Mouse (Mus musculus) heart, embryonic 13.5 days (tissue): Measurements from ENCODE around the gene Sept10. TPM values are rescaled to one million over a fixed set of nuclear protein-coding genes. Genes with fewer than 3 reads are reported as not detected.
"Not testable (repeated sequence)": the region's sequence is repeated elsewhere in the genome, so short reads cannot be mapped to it uniquely, and the experiment has no call there.

Experiments used
- ATAC-seq: fragments of 200-750 bp; cut with Nextera tagmentation; 2 replicates; pipeline ENCODE4 v1.8.0; 2017; ENCODE audit warnings: moderate TSS enrichment; ENCODE audit not compliant: insufficient number of reproducible peaks, low FRiP score, low TSS enrichment; ENCODE audit errors: extremely low read depth
- H3K27ac ChIP-seq: fragments of 300-500 bp; sonication (generic); replicated peaks from 2 replicates; pipeline ENCODE4 v1.5.1; 2015; ENCODE audit warnings: moderate library complexity, mild to moderate bottlenecking, inconsistent platforms
- H3K27me3 ChIP-seq: fragments of 300-500 bp; sonication (generic); replicated peaks from 2 replicates; pipeline ENCODE4 v1.6.1; 2015; ENCODE audit warnings: mild to moderate bottlenecking, inconsistent platforms
- H3K36me3 ChIP-seq: fragments of 300-500 bp; sonication (generic); 2 replicates; pipeline ENCODE4 v1.6.1; 2015; ENCODE audit warnings: mild to moderate bottlenecking, inconsistent platforms
- H3K4me1 ChIP-seq: fragments of 300-500 bp; sonication (generic); 2 replicates; pipeline ENCODE4 v1.6.1; 2015; ENCODE audit warnings: inconsistent platforms
- H3K4me2 ChIP-seq: fragments of 300-500 bp; sonication (generic); 2 replicates; pipeline ENCODE4 v1.6.1; 2015; ENCODE audit warnings: inconsistent platforms, mild to moderate bottlenecking, moderate library complexity
- H3K4me3 ChIP-seq: fragments of 300-500 bp; sonication (generic); 2 replicates; pipeline ENCODE4 v1.5.1; 2015; ENCODE audit warnings: moderate library complexity, mild to moderate bottlenecking, inconsistent platforms
- H3K9ac ChIP-seq: fragments of 300-500 bp; sonication (generic); 2 replicates; pipeline ENCODE4 v1.6.1; 2015; ENCODE audit warnings: inconsistent platforms, mild to moderate bottlenecking, moderate library complexity
- H3K9me3 ChIP-seq: fragments of 300-500 bp; sonication (generic); 2 replicates; pipeline ENCODE4 v1.6.1; 2016; ENCODE audit warnings: inconsistent platforms
- WGBS: fragments of 180-500 bp; shearing (Covaris S2); methylation state at CpG from one replicate; pipeline ENCODE4 v1.1.7; 2015; ENCODE audit warnings: mixed read lengths; 5-methylcytosine and 5-hydroxymethylcytosine counted together
- polyA plus RNA-seq: library from polyadenylated mRNA; unstranded; fragments of >200 nt; fragmentation: Nextera tagmentation; extraction: Ambion mirVana; gene quantifications from 2 replicates; pipeline ENCODE4 v1.2.1, GENCODE M21; 2015

The Sept10 gene
- polyA plus RNA-seq, 1 experiment from 2014 or later = 36.5 TPM

DNA sequence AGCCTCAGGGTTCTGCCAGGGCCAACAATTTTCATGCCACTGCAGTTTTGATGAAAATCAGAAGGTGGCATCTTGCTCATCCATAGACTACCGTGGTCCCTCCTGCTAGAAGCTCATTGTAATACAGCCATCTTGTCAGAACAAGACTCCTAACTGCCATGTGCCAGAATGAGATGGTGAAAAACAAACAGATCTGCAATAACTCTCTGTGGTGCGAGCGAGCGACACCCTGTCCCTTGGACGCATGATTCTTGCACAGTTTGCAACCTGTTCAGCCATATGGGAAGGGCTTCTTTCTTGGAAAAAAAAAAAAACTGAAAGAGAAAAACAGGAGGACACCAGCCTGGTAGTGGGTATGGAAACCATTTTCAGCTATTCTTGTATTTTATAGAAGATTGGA is 117.0 kb downstream of the Sept10 start:
- Histone ChIP-seq H3K4me3 (no peak overlapping the region), H3K4me2 (no peak overlapping the region), H3K27me3 (peaks cover 16% of the 10 kb centered on the region; the same call in 1 of the 2 replicates), H3K27ac (no peak overlapping the region), H3K4me1 (no peaks in the 10 kb centered on the region), H3K9ac (no peak overlapping the region), H3K36me3 (no peaks in the 10 kb centered on the region), H3K9me3 (no peaks in the 10 kb centered on the region)
- no peak for ATAC-seq
- 84% methylated on average over 5 of the region's 5 CpGs for WGBS

- ATAC-seq = not testable (repeated sequence)
These were observed 118.6 kb downstream of the Sept10 start for GRCm38 (mm10) chr10:59103076-59103475.

GRCm38 (mm10) chr10:59091988-59092387 is 129.7 kb downstream of the Sept10 start:
- Histone ChIP-seq H3K9ac (no peak overlapping the region), H3K36me3 (no peaks in the 10 kb centered on the region), H3K27me3 (peaks cover 18% of the 10 kb centered on the region), H3K27ac (no peak overlapping the region), H3K4me2 (no peak overlapping the region), H3K9me3 (no peaks in the 10 kb centered on the region), H3K4me1 (peaks cover 12% of the 10 kb centered on the region), H3K4me3 (no peak overlapping the region)
- ATAC-seq = no peak
- WGBS = 83% methylated on average over 7 of the region's 7 CpGs

More at GRCm38 (mm10) chr10:59103076-59103475, 118.6 kb downstream of the Sept10 start:
- peaks cover 16% of the 10 kb centered on the region; the same call in 1 of the 2 replicates for H3K27me3 ChIP-seq
- 80% methylated on average over 5 of the region's 5 CpGs for WGBS
- not testable (repeated sequence) for H3K9ac ChIP-seq, H3K4me1 ChIP-seq, H3K4me2 ChIP-seq, H3K4me3 ChIP-seq, H3K9me3 ChIP-seq, H3K27ac ChIP-seq, H3K36me3 ChIP-seq

Other genes with a start within 250 kb of the Sept10 start
- gene Sowahc, start 106 bp upstream of the Sept10 start, polyA plus RNA-seq = 2.6 and 2.7 TPM in 2 replicates
- 46.1 and 53.9 TPM in 2 replicates for gene P4ha1, start 101.4 kb upstream of the Sept10 start, polyA plus RNA-seq
- gene Gm10273, start 173.8 kb upstream of the Sept10 start, polyA plus RNA-seq = 3.7 TPM in 1 of 2 replicates, not detected in the other
- 1.1 and 2.1 TPM in 2 replicates for gene Pla2g12b, start 181.8 kb upstream of the Sept10 start, polyA plus RNA-seq
- 5.4 and 5.6 TPM in 2 replicates for gene Oit3, start 219.9 kb upstream of the Sept10 start, polyA plus RNA-seq